Mouse (Mus musculus) right cerebral cortex, postnatal 25 days (tissue): ENCODE measurements at regions not wholly inside any gene's neighbourhood (a gene's known extent, or its start where the extent isn't known, plus 50 kb on each side); places are given as distances from the start of the nearest gene placed in this dataset.

Experiments used
- DNase-seq: peaks from one replicate; pipeline ENCODE4 v3.0.0; 2022

- DNase-seq, result no peak
These were observed 640.1 kb upstream of the Cited2 start for GRCm38 (mm10) chr10:17082926-17083325.

DNA sequence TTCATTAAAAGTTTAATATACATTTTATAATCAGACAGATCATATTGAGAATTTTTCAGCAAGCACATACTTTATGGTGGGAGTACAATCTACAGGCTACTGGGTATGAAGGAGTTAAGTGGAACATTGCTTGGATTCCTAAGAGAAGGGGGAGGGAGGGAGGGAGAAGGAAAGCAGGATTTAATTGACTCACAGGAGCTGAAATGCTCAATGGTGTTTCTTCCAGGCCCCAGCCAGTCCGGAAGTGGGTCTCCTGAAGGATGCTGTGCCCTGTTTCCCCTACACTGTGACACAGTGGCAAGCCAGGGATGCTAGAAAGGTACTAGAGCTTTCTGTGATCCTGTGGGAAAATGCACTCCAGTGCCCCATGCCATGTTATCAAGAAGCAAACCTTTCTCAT lies 621.0 kb upstream of the Cited2 start:
- no peak for DNase-seq

DNA sequence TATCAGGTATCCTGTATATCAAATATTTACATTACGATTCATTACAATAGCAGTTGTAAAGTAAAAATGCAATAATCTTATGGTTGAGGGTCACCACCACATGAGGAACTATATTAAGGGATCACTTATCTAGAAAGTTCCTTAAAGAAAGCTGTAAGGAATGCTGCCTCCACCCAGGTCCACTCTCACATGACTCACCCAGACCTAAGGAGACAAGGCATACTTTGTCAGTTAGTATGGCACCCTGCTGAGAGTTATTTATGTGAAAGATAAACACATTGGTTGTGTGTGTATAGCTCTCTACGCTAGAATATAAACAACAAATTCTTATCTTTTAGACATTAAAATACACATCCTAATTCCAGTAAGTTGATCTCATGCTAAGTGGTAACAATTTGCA lies 619.6 kb upstream of the Cited2 start:
- DNase-seq, result no peak

- no peak for DNase-seq
These were observed 616.2 kb upstream of the Cited2 start for GRCm38 (mm10) chr10:17106831-17107230.

DNA sequence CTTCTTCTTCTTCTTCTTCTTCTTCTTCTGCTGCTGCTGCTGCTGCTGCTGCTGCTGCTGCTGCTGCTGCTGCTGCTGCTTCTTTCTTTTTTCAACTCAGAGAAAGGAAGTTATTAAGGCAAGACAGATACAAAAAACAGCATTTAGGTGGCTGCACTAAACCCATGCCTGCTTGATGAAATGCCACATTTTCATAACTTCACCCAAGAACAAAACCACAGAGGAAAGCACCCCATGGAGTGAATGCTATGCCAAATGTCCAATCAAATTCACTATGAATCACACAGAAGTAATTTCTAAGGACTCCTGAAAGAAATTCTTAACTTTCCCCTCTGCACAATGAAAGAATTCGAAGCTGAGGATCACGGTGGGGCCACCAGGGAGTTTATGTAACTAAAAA lies 611.9 kb upstream of the Cited2 start:
- no peak for DNase-seq

DNA sequence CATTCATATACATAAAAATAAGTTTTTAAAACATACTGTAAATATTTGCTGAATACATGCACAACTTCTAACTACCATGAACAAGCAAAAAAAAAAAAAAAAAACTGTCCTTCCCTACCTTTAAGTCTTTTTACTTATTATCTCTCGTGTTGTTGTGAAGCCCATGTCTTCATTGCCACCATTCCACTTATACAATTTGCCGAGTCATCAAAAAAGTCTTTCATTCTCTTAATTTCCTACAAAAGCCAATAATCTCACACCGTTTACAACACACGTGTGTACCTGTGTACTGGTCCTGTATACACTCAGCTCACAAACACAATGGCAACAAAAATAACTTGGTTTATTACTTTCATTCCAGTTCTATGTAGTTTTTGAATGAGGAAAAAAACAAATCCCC lies 608.2 kb upstream of the Cited2 start:
- no peak for DNase-seq

DNA sequence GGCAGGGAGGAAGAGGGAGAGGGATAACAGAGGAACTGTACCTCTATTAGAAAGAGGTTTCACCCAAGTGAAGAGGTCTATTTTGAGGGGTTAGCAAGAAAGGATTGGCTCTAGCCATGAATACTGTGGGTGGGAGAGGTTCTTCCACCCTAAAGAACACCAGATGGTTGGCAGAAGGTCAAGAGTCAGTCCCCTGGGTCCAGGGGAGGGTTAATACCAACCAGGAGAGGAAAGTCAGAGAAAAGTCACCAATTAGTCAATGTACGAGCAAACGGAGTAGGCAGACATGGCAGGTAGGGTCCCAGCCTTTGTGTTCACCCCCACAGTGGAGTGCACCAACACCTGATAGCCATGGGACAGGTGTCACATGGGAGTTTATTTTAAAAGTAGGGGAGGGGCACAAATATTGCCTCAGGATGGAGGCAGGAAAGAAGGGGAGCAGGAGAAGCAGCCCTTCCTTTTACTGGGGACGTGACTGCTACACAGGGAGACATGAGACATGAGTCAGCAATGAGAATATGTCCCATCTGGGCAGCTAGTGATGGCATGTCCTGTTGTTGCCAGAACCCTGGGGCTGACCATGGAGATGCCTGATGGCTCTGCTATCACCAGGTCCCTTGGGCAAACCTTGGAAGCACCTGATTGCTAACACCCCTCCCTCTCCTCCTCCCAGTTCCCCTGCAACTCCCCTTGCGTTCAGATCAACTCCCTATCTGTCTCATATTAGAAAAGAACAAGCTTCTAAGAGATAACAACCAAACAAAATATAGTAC lies 593.4 kb upstream of the Cited2 start:
- no peak for DNase-seq

GRCm38 (mm10) chr10:17130661-17131060 lies 592.4 kb upstream of the Cited2 start:
- DNase-seq, result no peak

DNA sequence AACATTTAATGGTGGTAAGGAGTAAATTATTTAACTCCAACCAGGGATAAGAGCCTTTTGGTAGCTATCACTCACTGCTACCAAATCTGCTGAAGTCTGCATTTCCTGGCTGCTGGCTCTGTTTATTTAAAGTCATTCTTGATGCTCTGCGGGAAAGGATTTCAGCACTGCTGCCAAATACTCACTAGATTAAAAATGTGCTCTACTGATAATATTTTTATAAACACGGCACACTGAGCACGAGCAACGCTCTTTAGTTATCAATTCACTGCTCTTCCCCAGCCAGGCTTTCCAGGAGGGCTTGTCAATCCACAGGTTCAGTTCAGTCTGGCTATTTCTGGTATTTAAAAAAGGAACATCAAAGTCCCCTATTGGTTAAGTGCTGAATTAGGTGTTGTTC lies 591.3 kb upstream of the Cited2 start:
- DNase-seq, result no peak

DNA sequence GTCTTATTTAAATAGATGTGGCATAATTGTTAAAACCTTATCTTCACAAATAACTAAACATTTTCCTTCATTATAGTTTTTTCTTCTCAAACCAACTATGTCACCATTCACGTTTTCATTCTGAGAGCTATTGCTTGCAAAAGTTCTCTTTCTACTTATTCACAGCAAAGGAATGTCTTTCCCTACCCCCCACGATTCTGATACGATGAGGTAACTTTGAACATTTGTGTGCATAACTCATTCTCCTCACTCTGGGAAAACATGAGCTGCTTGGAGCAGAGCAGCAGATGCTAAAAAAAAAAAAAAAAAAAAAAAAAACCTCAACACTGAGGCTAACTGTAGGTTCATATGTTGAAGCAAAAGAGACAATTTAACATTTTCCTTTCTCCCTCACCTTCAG lies 547.6 kb upstream of the Cited2 start:
- no peak for DNase-seq

DNA sequence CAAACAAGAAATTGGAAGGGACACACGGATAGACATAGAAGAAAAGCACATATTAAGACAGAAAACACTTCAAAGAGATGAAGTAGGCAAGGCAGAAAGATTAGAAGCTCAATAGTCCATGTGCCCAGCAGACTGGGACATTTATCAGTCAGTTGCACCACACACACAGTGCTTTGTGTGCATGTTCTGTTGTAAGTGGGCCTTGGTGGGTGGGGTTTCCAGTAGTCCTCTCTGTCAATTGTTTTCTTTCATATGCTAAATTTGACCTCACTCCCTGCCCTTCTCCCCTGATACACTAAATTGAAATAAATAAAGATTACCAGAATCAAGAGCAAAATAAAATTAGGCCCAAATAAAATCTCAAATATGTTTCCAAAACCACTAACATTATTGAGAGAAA lies 546.0 kb upstream of the Cited2 start:
- DNase-seq, result no peak

DNA sequence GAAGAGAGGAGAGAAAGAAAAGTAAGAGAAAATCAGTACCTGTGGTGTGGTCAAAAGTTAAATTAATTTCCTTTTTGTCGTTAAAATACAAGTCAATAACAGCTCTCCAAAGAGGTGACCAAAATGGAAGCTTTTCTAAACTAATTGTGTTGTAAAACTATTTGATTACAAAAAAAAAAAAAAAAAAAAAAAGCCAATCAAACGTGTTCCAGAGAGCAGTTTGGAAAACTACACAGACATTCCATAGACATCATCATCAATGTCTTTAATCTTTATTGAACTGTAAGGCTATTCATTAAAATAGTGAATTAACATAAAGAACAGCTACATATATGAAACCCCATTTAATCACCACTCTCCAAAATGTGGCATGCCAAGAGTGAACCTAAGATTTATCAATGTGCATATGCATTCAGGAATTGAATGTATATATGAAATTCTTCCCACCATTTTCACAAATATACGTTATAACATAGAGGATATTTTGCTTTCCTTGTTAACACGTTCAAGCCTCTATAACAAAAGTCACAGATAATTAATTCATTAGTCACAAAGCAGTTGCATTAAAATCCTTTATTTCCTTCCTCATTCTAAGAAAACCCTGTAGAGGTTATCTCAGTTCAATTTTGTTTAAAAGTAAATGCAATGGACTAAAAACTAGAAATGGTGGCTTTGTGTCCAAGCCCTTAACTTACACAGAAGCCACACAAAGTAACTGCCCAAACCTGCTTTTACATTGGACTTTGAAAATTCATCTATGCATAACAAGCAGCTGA lies 545.3 kb upstream of the Cited2 start:
- DNase-seq, result no peak

DNA sequence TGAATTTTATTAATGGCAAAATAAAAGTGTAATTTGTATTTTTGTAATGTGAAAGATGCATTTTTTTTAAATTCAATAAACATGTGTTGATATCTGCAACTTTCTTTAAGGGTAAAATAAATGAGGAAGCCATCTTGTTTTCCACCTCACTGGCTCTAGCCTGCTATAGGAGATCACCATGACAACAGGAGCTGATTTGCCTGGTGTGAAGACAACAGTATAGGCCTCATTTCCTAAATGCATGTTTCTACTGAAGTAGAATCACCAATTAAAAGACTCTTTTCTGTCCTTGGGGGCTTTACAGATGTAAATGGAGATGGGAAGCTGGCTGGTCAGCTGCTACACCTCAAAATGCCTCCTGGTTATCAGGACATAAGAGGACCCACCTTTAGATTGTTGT lies 544.4 kb upstream of the Cited2 start:
- no peak for DNase-seq

DNA sequence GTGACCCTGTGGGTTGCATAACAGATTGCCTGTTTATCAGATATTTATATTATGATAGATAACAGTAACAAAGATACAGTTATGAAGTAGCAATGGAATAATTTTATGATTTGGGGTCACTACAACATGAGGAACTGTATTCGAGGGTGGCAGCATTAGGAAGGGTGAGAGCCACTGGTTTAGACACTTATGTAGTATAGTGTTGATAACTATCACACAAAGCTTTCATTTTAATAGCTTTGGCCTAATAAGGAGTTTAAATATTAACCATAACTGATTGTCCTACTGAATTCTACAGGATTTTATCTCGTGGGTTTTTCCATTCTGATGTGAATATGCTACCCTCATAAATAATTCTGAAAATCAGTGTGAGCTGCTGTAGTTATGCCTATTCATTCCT lies 538.6 kb upstream of the Cited2 start:
- DNase-seq, result no peak

- no peak for DNase-seq
These were observed 526.8 kb upstream of the Cited2 start for GRCm38 (mm10) chr10:17196205-17196604.

GRCm38 (mm10) chr10:17196636-17197035 lies 526.4 kb upstream of the Cited2 start:
- DNase-seq, result no peak

DNA sequence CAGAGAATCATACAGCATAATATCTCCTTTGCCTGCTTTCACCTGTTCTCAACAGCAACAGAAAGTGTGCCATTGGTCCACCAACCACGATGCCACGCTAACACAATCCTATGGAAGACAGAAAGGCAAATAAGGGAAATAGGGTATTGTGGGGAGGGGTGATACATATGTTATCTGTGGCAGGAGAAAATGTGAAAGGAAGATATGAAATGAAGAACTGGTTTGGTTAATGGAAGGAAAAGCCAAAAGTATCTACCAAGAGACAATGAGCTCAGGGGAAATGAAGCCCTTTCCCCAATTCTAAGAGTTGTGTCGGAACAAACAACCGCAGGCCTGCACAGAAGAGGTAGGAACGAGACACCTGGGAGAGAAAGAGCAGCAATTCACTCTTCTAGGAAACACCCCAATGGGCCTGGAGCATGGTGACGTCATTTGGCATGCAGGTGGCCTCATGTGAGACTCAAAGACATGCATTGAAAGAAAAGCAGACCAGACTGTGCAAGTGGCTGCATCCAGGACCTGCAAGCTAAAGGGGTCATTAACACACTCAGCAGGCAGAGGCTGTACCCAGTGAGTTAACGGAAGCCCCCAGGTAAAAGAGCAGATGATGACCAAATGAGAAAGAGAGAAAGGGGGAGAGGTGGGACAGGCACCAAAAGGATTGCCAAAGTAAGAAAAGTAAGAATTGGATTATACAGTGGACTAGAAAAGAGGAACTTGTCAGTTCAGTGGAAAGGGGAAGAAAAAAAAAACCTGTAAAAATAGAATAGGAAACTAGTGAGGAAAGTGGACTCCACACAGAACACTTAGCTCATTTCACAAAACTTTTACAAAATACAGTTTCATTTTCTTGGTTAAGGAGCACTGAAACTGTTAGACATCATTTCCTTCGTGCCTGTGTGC lies 522.2 kb upstream of the Cited2 start:
- no peak for DNase-seq

DNA sequence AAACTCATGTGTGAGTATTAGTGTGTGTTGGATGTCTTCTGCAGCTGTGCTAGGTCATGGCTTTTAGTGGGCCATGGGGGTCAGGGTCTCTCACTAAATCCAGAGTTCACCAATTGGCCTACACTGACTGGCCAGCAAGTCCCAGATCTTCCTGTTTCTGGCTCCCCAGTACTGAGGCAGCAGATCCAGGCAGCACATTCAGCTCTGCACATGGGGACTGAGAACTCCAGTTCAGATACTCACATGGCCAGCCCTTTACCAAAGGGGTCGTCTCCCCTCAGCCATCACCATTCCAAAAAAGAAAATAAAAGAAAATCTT lies 521.6 kb upstream of the Cited2 start:
- no peak for DNase-seq

- no peak for DNase-seq
These were observed 520.2 kb upstream of the Cited2 start for GRCm38 (mm10) chr10:17202556-17203415.

DNA sequence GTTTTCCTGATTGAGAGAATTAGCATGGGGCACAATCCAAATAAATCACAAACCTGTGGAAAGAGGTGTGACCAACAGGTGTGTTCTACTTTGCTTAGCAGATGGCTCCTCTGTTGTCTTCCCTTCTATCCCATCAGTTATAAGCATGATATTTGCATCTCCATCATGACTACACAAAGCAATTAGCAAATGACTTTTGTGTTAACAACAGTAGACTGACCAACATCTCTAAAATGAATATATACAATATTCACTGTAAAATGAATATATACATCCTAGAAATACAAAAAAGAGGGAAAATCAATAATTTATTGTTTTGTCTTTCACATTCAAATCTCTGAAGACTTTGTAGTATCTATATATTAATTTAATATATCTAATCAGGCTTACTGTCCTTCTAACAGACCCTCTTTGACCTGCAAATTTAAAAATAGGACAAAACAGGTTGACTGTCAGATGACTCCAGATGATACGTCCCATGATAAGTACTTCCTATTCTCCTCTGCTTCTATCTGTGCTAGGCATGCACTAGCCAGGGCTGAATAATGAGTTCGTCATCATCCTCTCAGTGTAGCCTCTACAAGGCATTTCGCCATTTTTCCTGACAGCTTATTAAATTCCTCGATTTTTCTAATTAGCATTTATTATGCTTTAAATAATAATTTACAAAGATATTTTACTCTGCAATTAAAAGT lies 519.5 kb upstream of the Cited2 start:
- DNase-seq, result no peak

DNA sequence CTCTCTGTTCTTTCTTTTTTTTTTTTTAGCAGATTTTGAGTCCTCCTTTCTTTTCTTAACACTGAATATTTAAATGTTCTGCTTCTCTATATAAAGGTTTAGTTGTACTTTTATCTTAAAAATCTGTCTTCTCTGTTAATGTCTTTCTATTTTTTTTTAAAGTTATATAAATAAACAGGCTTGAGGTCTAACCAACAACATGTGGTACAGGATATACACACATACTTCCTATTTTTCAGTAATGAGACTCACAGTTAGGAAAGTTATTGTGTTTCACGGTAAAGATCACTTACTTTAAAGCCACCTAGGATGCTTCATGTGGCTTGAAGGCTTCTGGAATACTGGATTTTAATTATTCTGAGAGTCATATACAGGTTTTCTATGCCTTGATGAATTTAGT lies 518.9 kb upstream of the Cited2 start:
- DNase-seq, result no peak
